Mouse (Mus musculus) cortical plate, adult 2 months (tissue): Measurements from ENCODE around the gene Olfr1258.
"Not testable (repeated sequence)": the region's sequence is repeated elsewhere in the genome, so short reads cannot be mapped to it uniquely, and the experiment has no call there.

Source experiments
- CTCF ChIP-seq: fragments of 200-500 bp; IDR thresholded peaks from 2 replicates; pipeline ENCODE4 v1.5.1; 2011; ENCODE audit warnings: mild to moderate bottlenecking, control low read depth, low read length; ENCODE audit not compliant: insufficient read depth; ENCODE audit errors: extremely low read depth
- POLR2A ChIP-seq: fragments of 200-500 bp; IDR thresholded peaks from 2 replicates; pipeline ENCODE4 v1.6.1; 2011; ENCODE audit warnings: mild to moderate bottlenecking, low read length, control low read depth; ENCODE audit not compliant: insufficient read depth; ENCODE audit errors: extremely low read depth

- not testable (repeated sequence) for TF ChIP-seq CTCF, POLR2A
These were observed 14.5 kb upstream of the Olfr1258 start for GRCm38 (mm10) chr2:89912616-89913015.
